Mouse (Mus musculus): Measurements from ENCODE around the gene Tpm1. TPM values are rescaled to one million over a fixed set of nuclear protein-coding genes. Genes with fewer than 3 reads are reported as not detected.

Gene Tpm1
- polyA plus RNA-seq, 1 experiment from 2014 or later, result 577 TPM

GRCm38 (mm10) chr9:67044551-67045305 is 4.5 kb downstream of the Tpm1 start:
- no peak for ATAC-seq (replicated peaks; ENCODE audit: low FRiP score, low read depth)
- no peaks in the 10 kb centered on the region for H3K9me3 ChIP-seq (replicated peaks; ENCODE audit: low read length)
- H3K4me2 ChIP-seq (ENCODE audit: low read length), result peak overlapping the region; percentile 87; the same call in 1 of the 2 replicates
- H3K9ac ChIP-seq (ENCODE audit: low read depth, low read length), result no peak overlapping the region
- no peaks in the 10 kb centered on the region for H3K36me3 ChIP-seq (ENCODE audit: insufficient read depth, low read length)
- no peaks in the 10 kb centered on the region for H3K27me3 ChIP-seq (ENCODE audit: insufficient read depth, low read length)
- no peak overlapping the region for H3K27ac ChIP-seq
- peaks cover 45% of the 10 kb centered on the region for H3K4me1 ChIP-seq (replicated peaks; ENCODE audit: insufficient read depth, low read length)
- WGBS, result 31% methylated on average over 9 of the region's 9 CpGs
- no peak overlapping the region for H3K4me3 ChIP-seq (replicated peaks; ENCODE audit: low read depth, low read length)
- DNase-seq (ENCODE audit: low spot score), result peak; percentile 93
- peak; percentile 89 for TF ChIP-seq CTCF (IDR thresholded peaks at IDR 0.05; ENCODE audit: low read depth)

GRCm38 (mm10) chr9:67043231-67044199 is 5.7 kb downstream of the Tpm1 start:
- Histone ChIP-seq H3K27me3 (ENCODE audit: insufficient read depth, low read length) (no peaks in the 10 kb centered on the region), H3K9ac (ENCODE audit: low read depth, low read length) (peak overlapping the region; percentile 90), H3K27ac (peak overlapping the region; percentile 92), H3K9me3 (replicated peaks; ENCODE audit: low read length) (no peaks in the 10 kb centered on the region), H3K4me1 (replicated peaks; ENCODE audit: insufficient read depth, low read length) (peaks cover 50% of the 10 kb centered on the region), H3K36me3 (ENCODE audit: insufficient read depth, low read length) (peaks cover 6% of the 10 kb centered on the region; the same call in 1 of the 2 replicates), H3K4me3 (replicated peaks; ENCODE audit: low read depth, low read length) (peak overlapping the region; percentile 86), H3K4me2 (ENCODE audit: low read length) (peak overlapping the region; percentile 88)
- peak; percentile 99 for DNase-seq (ENCODE audit: low spot score)
- WGBS, result under 1% methylated on average over 73 of the region's 73 CpGs
- TF ChIP-seq CTCF (IDR thresholded peaks at IDR 0.05; ENCODE audit: low read depth), result peak; percentile 97
- ATAC-seq (replicated peaks; ENCODE audit: low FRiP score, low read depth), result peak; percentile 95

- DNase-seq (ENCODE audit: low spot score) (no peak), ATAC-seq (replicated peaks; ENCODE audit: low FRiP score, low read depth) (no peak)
- 17% methylated on average over 6 of the region's 6 CpGs for WGBS
- H3K4me2 ChIP-seq (ENCODE audit: low read length), result peak overlapping the region; percentile 88
- peak overlapping the region; percentile 92 for H3K27ac ChIP-seq
- H3K4me1 ChIP-seq (replicated peaks; ENCODE audit: insufficient read depth, low read length), result peaks cover 50% of the 10 kb centered on the region
- H3K4me3 ChIP-seq (replicated peaks; ENCODE audit: low read depth, low read length), result peak overlapping the region; percentile 86
- no peak for TF ChIP-seq CTCF (IDR thresholded peaks at IDR 0.05; ENCODE audit: low read depth)
- no peaks in the 10 kb centered on the region for H3K27me3 ChIP-seq (ENCODE audit: insufficient read depth, low read length)
- no peaks in the 10 kb centered on the region for H3K9me3 ChIP-seq (replicated peaks; ENCODE audit: low read length)
- peak overlapping the region; percentile 90 for H3K9ac ChIP-seq (ENCODE audit: low read depth, low read length)
- peaks cover 6% of the 10 kb centered on the region; the same call in 1 of the 2 replicates for H3K36me3 ChIP-seq (ENCODE audit: insufficient read depth, low read length)
These were observed 6.4 kb downstream of the Tpm1 start for GRCm38 (mm10) chr9:67042813-67043207.

- Histone ChIP-seq H3K9ac (ENCODE audit: low read depth, low read length) (0 out of 2 replicates have a peak overlapping the region, but pooled peaks have one; percentile 31), H3K27me3 (ENCODE audit: insufficient read depth, low read length) (no peaks in the 10 kb centered on the region), H3K4me1 (replicated peaks; ENCODE audit: insufficient read depth, low read length) (peaks cover 50% of the 10 kb centered on the region), H3K9me3 (replicated peaks; ENCODE audit: low read length) (no peaks in the 10 kb centered on the region), H3K4me2 (ENCODE audit: low read length) (peak overlapping the region; percentile 88), H3K4me3 (replicated peaks; ENCODE audit: low read depth, low read length) (peak overlapping the region; percentile 86), H3K27ac (peak overlapping the region; percentile 47), H3K36me3 (ENCODE audit: insufficient read depth, low read length) (peaks cover 6% of the 10 kb centered on the region; the same call in 1 of the 2 replicates)
- ATAC-seq (replicated peaks; ENCODE audit: low FRiP score, low read depth) (no peak), DNase-seq (ENCODE audit: low spot score) (peak; percentile 28)
- TF ChIP-seq CTCF (IDR thresholded peaks at IDR 0.05; ENCODE audit: low read depth), result no peak
- 33% methylated on average over 14 of the region's 14 CpGs for WGBS
These were observed 7.1 kb downstream of the Tpm1 start for GRCm38 (mm10) chr9:67041840-67042812.

- TF ChIP-seq CTCF (IDR thresholded peaks at IDR 0.05; ENCODE audit: low read depth), result no peak
- WGBS, result 23% methylated on average over 4 of the region's 4 CpGs
- H3K36me3 ChIP-seq (ENCODE audit: insufficient read depth, low read length), result peaks cover 7% of the 10 kb centered on the region; the same call in 1 of the 2 replicates
- H3K27ac ChIP-seq, result peak overlapping the region; percentile 62
- no peaks in the 10 kb centered on the region for H3K9me3 ChIP-seq (replicated peaks; ENCODE audit: low read length)
- 0 out of 2 replicates have a peak overlapping the region, but pooled peaks have one; percentile 10 for H3K9ac ChIP-seq (ENCODE audit: low read depth, low read length)
- peak; percentile 20 for DNase-seq (ENCODE audit: low spot score)
- H3K4me2 ChIP-seq (ENCODE audit: low read length), result peak overlapping the region; percentile 88
- no peak for ATAC-seq (replicated peaks; ENCODE audit: low FRiP score, low read depth)
- peak overlapping the region; percentile 86; the same call in 1 of the 2 replicates for H3K4me3 ChIP-seq (replicated peaks; ENCODE audit: low read depth, low read length)
- peaks cover 47% of the 10 kb centered on the region for H3K4me1 ChIP-seq (replicated peaks; ENCODE audit: insufficient read depth, low read length)
- H3K27me3 ChIP-seq (ENCODE audit: insufficient read depth, low read length), result no peaks in the 10 kb centered on the region
These were observed 8.0 kb downstream of the Tpm1 start for GRCm38 (mm10) chr9:67040963-67041839.

Data from kidney, postnatal 0 days (tissue).